Mouse (Mus musculus) megakaryocyte, embryonic 14.5 days (primary cell): ENCODE measurements around the gene Hhat.

Source experiments
- FLI1 ChIP-seq: IDR thresholded peaks from 2 replicates; pipeline ENCODE4 v1.6.1; 2012; ENCODE audit warnings: low read length, inconsistent platforms, mixed read lengths
- GATA1 ChIP-seq: IDR thresholded peaks from 3 replicates; pipeline ENCODE4 v1.6.1; 2012; ENCODE audit warnings: mixed read lengths, low read length, inconsistent platforms, borderline replicate concordance

- no peak for TF ChIP-seq GATA1
- TF ChIP-seq FLI1: no peak
These were observed 131.8 kb downstream of the Hhat start for GRCm38 (mm10) chr1:192639175-192639574.
